Mouse (Mus musculus): ENCODE measurements at regions not wholly inside any gene's neighbourhood (a gene's known extent, or its start where the extent isn't known, plus 50 kb on each side); places are given as distances from the start of the nearest gene placed in this dataset.

DNA sequence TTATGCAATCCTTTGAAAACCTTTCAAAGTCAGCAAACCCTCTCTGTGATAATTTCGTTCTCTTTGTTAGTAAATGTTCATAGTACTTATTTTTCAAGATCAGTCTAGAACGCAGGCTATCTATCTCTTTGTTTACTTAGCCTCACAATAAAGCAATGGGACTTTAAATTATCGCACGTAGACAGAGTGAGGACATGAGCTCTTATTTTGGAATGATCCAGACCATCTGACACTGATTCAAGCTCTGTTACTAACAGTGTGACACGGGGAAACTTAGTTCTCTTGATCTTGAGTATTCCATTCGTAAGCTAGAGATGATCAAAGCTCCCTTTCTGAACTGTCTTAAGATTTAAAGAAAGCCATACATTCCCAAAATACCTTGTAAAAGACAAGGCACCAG lies 94.9 kb upstream of the Klf6 start:
- H3K9ac ChIP-seq: no peak overlapping the region
- no peak overlapping the region for H3K27ac ChIP-seq (replicated peaks)
- H3K4me1 ChIP-seq (replicated peaks): no peaks in the 10 kb centered on the region
- no peak overlapping the region for H3K4me3 ChIP-seq (replicated peaks)
- H3K36me3 ChIP-seq (replicated peaks): no peaks in the 10 kb centered on the region
- H3K27me3 ChIP-seq: no peaks in the 10 kb centered on the region
- no peak overlapping the region for H3K4me2 ChIP-seq
- no peaks in the 10 kb centered on the region for H3K9me3 ChIP-seq (replicated peaks)
- no peak for ATAC-seq (ENCODE audit: insufficient read depth)
- 64% methylated on average over 6 of the region's 6 CpGs for WGBS (ENCODE audit: insufficient replicate concordance)

DNA sequence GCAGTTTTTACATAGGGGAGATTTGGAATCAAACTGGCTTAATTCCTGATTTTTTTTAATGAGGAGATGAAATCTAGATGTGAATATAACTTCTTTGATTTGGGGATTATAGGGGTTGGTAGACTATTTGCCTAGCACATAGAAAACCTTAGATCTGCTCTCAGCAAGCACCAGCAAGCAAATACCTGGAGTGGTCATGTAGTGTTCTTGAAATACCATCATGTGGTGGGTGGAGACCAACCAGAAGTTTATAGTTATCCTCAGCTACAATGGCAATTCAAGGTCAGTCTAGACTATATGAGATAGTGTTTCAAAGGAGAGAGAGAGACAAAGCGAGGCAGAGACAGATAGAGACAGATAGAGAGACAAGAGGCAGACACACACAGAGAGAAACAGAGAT lies 94.1 kb upstream of the Klf6 start:
- no peak overlapping the region for H3K27ac ChIP-seq (replicated peaks)
- no peaks in the 10 kb centered on the region for H3K4me1 ChIP-seq (replicated peaks)
- no peaks in the 10 kb centered on the region for H3K36me3 ChIP-seq (replicated peaks)
- H3K9ac ChIP-seq: no peak overlapping the region
- no peaks in the 10 kb centered on the region for H3K27me3 ChIP-seq
- H3K4me3 ChIP-seq (replicated peaks): no peak overlapping the region
- ATAC-seq (ENCODE audit: insufficient read depth): no peak
- WGBS (ENCODE audit: insufficient replicate concordance): 64% methylated on average over 1 of the region's 1 CpGs
- no peaks in the 10 kb centered on the region for H3K9me3 ChIP-seq (replicated peaks)
- no peak overlapping the region for H3K4me2 ChIP-seq

DNA sequence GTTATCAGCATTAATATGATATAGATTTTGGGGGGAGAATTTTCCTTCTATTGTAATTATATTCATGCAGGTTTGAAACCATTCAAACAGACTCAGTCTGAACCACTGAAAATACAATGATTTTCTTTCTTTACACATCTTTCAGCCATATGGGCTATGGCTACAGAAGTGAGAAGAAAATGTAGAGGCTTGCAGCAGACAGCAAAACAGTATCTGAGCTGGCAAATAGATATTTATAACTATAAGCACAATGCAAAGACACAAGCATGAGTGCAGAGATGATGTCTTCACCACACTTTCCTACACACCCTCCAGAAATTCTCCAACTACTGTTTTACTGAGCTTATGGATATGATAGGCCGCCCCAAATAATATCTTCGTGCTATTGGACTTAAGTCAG lies 92.6 kb upstream of the Klf6 start:
- Histone ChIP-seq H3K9ac (no peak overlapping the region), H3K27ac (replicated peaks) (no peak overlapping the region), H3K36me3 (replicated peaks) (no peaks in the 10 kb centered on the region), H3K4me2 (no peak overlapping the region), H3K4me1 (replicated peaks) (no peaks in the 10 kb centered on the region), H3K4me3 (replicated peaks) (no peak overlapping the region), H3K27me3 (no peaks in the 10 kb centered on the region), H3K9me3 (replicated peaks) (no peaks in the 10 kb centered on the region)
- ATAC-seq (ENCODE audit: insufficient read depth): no peak
- 60% methylated on average over 2 of the region's 2 CpGs for WGBS (ENCODE audit: insufficient replicate concordance)

DNA sequence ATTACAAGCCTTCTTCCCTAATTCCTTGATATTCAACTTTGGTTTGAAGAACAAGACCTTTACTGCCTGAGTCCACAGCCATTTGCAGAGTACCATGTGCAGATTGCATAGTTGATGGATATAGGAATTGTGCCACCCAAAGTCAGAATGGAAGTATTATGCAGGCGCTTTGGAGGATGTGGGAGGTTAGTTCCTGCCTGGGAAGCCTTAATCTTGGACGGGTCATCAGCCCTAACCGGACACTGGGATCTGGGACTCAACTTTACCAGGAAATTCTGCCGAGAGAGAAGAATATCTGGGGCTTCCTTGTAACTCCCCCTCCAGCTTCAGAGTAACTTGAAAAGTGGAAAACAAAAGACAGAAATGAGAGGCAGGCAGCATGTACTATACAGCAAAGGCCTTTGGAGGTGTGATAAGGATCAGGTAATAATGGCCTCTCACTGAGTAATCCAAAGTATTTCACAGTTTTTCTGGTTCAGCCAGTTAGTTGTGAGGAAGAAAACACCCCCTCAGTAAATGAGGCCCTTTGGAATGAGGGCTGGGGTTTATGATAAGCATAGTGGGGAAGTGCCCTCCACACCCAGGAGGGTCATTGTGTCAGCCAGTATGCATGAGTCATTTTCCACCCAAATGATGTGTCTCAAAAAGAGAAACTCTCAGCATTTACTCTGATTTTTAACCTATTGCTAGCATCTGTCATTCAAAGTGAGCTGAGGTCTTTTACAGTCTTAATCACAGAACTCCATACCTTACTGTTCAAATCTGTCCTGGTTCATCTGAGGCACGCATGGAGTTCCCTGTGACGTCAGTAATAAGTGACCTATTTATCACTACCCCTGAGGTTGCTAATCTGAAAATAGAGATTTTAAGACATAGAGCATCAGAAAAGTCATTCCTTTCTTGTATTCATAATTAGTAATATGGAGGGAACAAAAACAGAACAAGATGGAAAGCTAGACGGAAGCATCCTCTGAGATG lies 91.7 kb upstream of the Klf6 start:
- no peak overlapping the region for H3K4me2 ChIP-seq
- H3K4me1 ChIP-seq (replicated peaks): no peaks in the 10 kb centered on the region
- no peak for ATAC-seq (ENCODE audit: insufficient read depth)
- no peaks in the 10 kb centered on the region for H3K9me3 ChIP-seq (replicated peaks)
- H3K27me3 ChIP-seq: no peaks in the 10 kb centered on the region
- H3K36me3 ChIP-seq (replicated peaks): no peaks in the 10 kb centered on the region
- H3K27ac ChIP-seq (replicated peaks): no peak overlapping the region
- H3K4me3 ChIP-seq (replicated peaks): no peak overlapping the region
- WGBS (ENCODE audit: insufficient replicate concordance): 39% methylated on average over 7 of the region's 7 CpGs
- H3K9ac ChIP-seq: no peak overlapping the region

DNA sequence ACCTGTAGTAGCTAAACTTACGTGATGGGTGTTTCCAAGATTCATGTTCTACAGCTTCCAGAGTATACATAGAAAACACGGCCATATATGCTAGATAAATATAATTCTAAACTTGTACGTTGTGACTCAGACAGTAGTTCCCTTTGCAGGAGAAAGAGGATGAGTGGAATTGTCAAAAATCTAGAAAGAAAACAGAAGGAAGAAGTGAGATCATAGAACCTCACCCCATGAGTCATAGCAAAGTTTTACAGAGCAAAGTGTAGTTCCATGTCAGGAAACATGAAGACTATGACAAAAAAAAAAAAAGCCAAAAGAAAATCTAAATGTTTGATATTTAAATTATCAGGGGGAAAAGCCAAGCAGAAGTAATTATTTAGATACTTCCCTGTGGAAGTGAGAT lies 87.5 kb upstream of the Klf6 start:
- Histone ChIP-seq H3K4me3 (replicated peaks) (no peak overlapping the region), H3K36me3 (replicated peaks) (no peaks in the 10 kb centered on the region), H3K4me1 (replicated peaks) (no peaks in the 10 kb centered on the region), H3K27ac (replicated peaks) (no peak overlapping the region), H3K27me3 (no peaks in the 10 kb centered on the region), H3K9me3 (replicated peaks) (no peaks in the 10 kb centered on the region), H3K4me2 (no peak overlapping the region), H3K9ac (no peak overlapping the region)
- ATAC-seq (ENCODE audit: insufficient read depth): no peak
- 52% methylated on average over 3 of the region's 3 CpGs for WGBS (ENCODE audit: insufficient replicate concordance)

DNA sequence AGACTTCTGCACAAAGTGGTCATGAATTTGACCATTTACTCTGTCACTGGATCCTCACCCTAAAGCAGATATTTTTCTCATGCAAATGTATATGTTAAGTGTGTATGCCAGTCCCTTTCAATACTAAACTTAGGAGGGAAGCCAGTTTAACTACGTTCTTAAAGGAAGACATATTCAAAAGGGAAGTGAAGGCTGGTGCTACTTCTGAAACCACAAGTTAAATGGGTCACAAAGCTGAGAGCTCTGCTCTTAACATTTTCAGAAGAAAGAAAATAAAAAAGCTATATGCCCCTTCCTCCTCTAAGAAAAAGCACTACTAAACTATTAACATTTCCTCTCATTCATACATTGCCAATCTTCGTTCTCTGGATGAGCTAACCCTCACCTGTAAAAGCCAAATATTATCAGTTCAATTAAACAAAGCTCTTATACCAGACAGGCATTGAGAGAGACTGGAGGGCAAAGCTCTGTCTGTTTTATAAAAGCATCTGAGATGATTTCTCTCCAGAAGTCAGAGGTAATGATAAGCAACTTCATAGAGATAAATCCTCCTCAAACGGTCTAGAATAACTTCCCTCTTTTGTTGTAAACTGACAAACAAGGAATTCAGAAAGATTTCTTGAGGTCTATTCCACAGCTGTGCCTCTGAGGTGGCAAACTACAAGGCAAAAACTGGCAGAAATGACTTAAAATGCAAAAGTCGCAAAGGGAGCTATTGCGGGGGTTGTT lies 82.7 kb upstream of the Klf6 start:
- H3K27ac ChIP-seq (replicated peaks): no peak overlapping the region
- no peak for ATAC-seq (ENCODE audit: insufficient read depth)
- no peak overlapping the region for H3K4me2 ChIP-seq
- 25% methylated on average over 5 of the region's 5 CpGs for WGBS (ENCODE audit: insufficient replicate concordance)
- H3K36me3 ChIP-seq (replicated peaks): no peaks in the 10 kb centered on the region
- H3K9ac ChIP-seq: no peak overlapping the region
- no peaks in the 10 kb centered on the region for H3K4me1 ChIP-seq (replicated peaks)
- H3K4me3 ChIP-seq (replicated peaks): no peak overlapping the region
- H3K9me3 ChIP-seq (replicated peaks): no peaks in the 10 kb centered on the region
- H3K27me3 ChIP-seq: no peaks in the 10 kb centered on the region

DNA sequence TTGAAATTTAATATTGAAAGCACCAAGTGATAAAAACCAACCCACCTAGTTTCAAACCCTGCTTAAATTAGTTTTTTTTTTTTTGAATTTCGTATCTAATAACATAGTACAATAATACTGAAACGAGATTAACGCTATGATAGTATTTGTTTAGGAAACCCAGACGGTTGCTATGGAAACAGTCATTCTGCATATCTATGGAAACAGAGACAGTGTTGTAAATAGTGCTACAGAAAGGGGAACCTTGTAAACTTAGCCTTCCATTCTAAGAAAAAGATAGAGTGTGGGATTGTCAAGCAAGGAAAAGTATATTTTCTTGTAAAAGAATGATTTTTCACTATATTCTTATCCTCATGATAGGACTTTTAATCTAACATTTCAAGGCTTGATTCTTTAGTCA lies 81.9 kb upstream of the Klf6 start:
- 23% methylated on average over 4 of the region's 4 CpGs for WGBS (ENCODE audit: insufficient replicate concordance)
- Histone ChIP-seq H3K4me2 (no peak overlapping the region), H3K9me3 (replicated peaks) (no peaks in the 10 kb centered on the region), H3K9ac (no peak overlapping the region), H3K27ac (replicated peaks) (no peak overlapping the region), H3K4me1 (replicated peaks) (no peaks in the 10 kb centered on the region), H3K27me3 (no peaks in the 10 kb centered on the region), H3K36me3 (replicated peaks) (no peaks in the 10 kb centered on the region), H3K4me3 (replicated peaks) (no peak overlapping the region)
- ATAC-seq (ENCODE audit: insufficient read depth): no peak

DNA sequence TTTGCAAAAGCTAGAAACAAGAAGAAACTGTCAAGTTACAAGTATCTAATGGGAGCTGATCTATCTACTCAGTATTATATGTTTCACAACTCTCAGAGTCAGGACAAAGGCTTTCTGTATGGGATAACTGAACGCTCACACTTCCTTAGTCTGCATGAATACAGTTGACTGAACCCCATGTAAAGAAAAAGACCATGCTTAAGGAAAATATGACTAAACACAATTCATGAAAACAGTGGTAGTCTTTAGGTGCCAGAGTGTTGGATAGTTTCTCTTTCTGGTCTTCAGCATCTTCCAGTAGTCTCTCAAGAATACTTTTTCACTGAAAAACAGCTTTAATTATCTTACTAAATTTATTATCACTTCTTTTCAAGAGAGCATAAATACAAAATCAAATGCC lies 78.7 kb upstream of the Klf6 start:
- Histone ChIP-seq H3K9me3 (replicated peaks) (no peaks in the 10 kb centered on the region), H3K4me2 (no peak overlapping the region), H3K36me3 (replicated peaks) (no peaks in the 10 kb centered on the region), H3K27me3 (no peaks in the 10 kb centered on the region), H3K27ac (replicated peaks) (no peak overlapping the region), H3K4me3 (replicated peaks) (no peak overlapping the region), H3K4me1 (replicated peaks) (no peaks in the 10 kb centered on the region), H3K9ac (no peak overlapping the region)
- ATAC-seq (ENCODE audit: insufficient read depth): no peak
- WGBS (ENCODE audit: insufficient replicate concordance): 63% methylated on average over 1 of the region's 1 CpGs

DNA sequence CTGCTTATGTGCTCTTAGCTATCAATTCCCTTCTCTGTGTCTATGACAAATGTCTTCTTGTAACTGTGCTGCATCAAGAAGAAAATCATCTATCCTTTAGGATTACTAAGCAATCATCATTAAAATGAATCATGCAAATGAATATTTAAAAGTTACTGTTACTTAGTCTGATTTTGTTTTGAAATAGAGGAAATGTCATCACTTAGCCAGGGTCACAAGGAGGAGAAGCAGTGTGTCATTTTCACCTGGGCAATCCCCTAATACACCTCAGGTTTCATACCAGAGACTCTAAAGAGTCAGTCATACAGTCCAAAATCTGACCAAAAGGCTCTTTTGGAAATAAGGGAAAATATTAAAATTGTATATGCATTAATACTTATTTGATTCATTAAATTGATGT lies 74.2 kb upstream of the Klf6 start:
- ATAC-seq (ENCODE audit: insufficient read depth): no peak
- no peak overlapping the region for H3K9ac ChIP-seq
- no peaks in the 10 kb centered on the region for H3K4me1 ChIP-seq (replicated peaks)
- H3K4me3 ChIP-seq (replicated peaks): no peak overlapping the region
- no peak overlapping the region for H3K27ac ChIP-seq (replicated peaks)
- H3K27me3 ChIP-seq: no peaks in the 10 kb centered on the region
- no peaks in the 10 kb centered on the region for H3K36me3 ChIP-seq (replicated peaks)
- H3K9me3 ChIP-seq (replicated peaks): no peaks in the 10 kb centered on the region
- H3K4me2 ChIP-seq: no peak overlapping the region

DNA sequence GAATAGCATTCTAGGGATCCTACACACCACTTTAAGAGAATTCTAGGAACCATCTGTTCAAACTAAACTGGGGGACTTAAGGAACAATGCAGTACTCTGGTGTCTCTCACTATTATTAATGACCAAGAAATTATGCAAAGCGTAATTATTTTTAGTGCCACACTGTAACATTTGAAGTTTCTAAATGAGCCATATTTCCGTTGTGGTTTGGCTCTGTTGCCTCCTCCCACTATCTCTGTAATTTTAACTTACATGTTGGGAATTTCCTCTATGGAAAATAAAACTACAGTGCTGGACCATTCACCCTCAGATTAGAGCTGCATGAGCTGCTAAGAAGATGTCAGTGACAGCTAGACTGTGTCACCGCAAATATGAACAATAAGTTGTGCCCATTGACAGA lies 72.0 kb upstream of the Klf6 start:
- no peak for ATAC-seq (ENCODE audit: insufficient read depth)
- H3K4me2 ChIP-seq: no peak overlapping the region
- H3K36me3 ChIP-seq (replicated peaks): no peaks in the 10 kb centered on the region
- H3K27ac ChIP-seq (replicated peaks): no peak overlapping the region
- H3K4me1 ChIP-seq (replicated peaks): no peaks in the 10 kb centered on the region
- WGBS (ENCODE audit: insufficient replicate concordance): 63% methylated on average over 3 of the region's 3 CpGs
- H3K9ac ChIP-seq: no peak overlapping the region
- H3K27me3 ChIP-seq: no peaks in the 10 kb centered on the region
- H3K4me3 ChIP-seq (replicated peaks): no peak overlapping the region
- H3K9me3 ChIP-seq (replicated peaks): no peaks in the 10 kb centered on the region

DNA sequence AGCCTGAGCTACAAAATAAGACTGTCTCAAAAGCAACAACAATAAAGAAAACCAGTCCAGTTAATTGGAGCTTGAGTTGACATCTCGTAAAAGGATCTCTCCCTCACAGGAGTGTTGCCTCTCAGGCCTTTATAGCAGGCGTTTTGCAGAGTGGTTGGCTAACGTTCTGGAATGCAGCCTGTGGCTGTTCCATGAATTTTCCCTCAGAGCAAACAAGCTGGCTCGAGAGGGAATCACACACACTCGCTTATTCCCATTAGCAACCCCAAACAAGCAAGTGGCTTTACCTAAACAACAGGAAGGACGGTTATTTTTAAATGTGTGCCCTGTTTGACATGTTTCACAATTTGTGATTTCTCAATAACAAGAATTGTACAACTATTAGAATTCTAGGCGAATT lies 59.2 kb upstream of the Klf6 start:
- Histone ChIP-seq H3K9me3 (replicated peaks) (no peaks in the 10 kb centered on the region), H3K27me3 (no peaks in the 10 kb centered on the region), H3K9ac (no peak overlapping the region), H3K4me2 (no peak overlapping the region), H3K4me3 (replicated peaks) (no peak overlapping the region), H3K36me3 (replicated peaks) (no peaks in the 10 kb centered on the region), H3K27ac (replicated peaks) (no peak overlapping the region; the same call in 1 of the 2 replicates), H3K4me1 (replicated peaks) (peaks cover 3% of the 10 kb centered on the region)
- WGBS (ENCODE audit: insufficient replicate concordance): 36% methylated on average over 7 of the region's 7 CpGs
- no peak for ATAC-seq (ENCODE audit: insufficient read depth)
